Comparison of ENCODE assay signal across 14 mouse cellular contexts in the genomic region with DNA sequence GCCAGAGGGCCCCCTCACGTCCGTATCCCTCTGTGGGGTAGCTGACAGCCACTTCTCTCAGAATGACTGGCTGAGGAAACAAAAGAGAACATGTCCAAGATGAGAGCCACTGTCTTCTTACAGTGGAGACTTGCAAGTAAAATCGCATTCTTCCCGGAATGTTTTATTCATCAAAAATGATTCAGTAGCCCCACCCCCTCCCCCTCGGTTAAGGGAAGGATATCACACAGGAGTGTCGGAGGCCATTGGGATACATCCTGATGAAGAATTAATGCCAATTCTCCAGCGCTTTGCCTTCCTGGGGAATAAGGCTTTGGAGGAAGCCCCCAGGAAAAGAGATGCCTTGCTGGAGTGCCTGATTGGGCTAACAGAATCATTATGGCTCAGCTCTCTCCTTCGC.
"Had no signal": no experiment of that assay in that cellular context is flagged by ENCODE, and none has a peak within 500 bp of the region (broad histone marks: within the 10 kb centered on the region; RNA-seq: fewer than 3 reads in every experiment).

No protein-coding gene starts in this region.

- H3K27ac ChIP-seq: limb, embryonic 13.5 days; liver, embryonic 14.5 days; midbrain, embryonic 10.5 days; neural tube, embryonic 13.5 days had no signal

- H3K9ac ChIP-seq: limb, embryonic 13.5 days; liver, embryonic 14.5 days; neural tube, embryonic 13.5 days had no signal

- H3K27me3 ChIP-seq: limb, embryonic 13.5 days; neural tube, embryonic 13.5 days had no signal

- H3K9me3 ChIP-seq: limb, embryonic 13.5 days; midbrain, embryonic 10.5 days; neural tube, embryonic 13.5 days had no signal

- H3K4me1 ChIP-seq: limb, embryonic 13.5 days had no signal

- H3K4me3 ChIP-seq: limb, embryonic 13.5 days; midbrain, embryonic 10.5 days; neural tube, embryonic 13.5 days had no signal

- H3K4me2 ChIP-seq: limb, embryonic 13.5 days; neural tube, embryonic 13.5 days had no signal

- DNase-seq: kidney, postnatal 14 days; left cerebral cortex, postnatal 4 days; lung, adult 18-20 months; lung, postnatal 10 days; lung, postnatal 4 days; retina, postnatal 1 day; right cerebral cortex, postnatal 4 days; spleen, adult 18-20 months; thymus, adult 18-20 months; thymus, postnatal 14 days had no signal

- H3K36me3 ChIP-seq: limb, embryonic 13.5 days; midbrain, embryonic 10.5 days; neural tube, embryonic 13.5 days had no signal
